In genomic region chr1:124045761-124046300, GRCm38 (mm10) we compare ENCODE assay signal across 8 mouse cellular contexts. TPM values are rescaled to one million over a fixed set of nuclear protein-coding genes. Genes with fewer than 3 reads are reported as not detected.
A peak's percentile ranks its signal among the peaks of the same experiment; 100 is the strongest.
DNase-seq lines count a peak whose midpoint lies in the region; ATAC-seq lines count a peak whose summit lies in the region.

No protein-coding gene starts in this region.

- H3K9me3 ChIP-seq in forebrain, embryonic 13.5 days (replicated peaks) = no peaks in the 10 kb centered on the region
- H3K9me3 ChIP-seq in midbrain, embryonic 10.5 days (replicated peaks) = no peaks in the 10 kb centered on the region
- no peaks in the 10 kb centered on the region for H3K9me3 ChIP-seq in stomach, embryonic 16.5 days (replicated peaks; ENCODE audit: control insufficient read depth, low read length)

- peak overlapping the region; percentile 19; the same call in 1 of the 2 replicates for H3K27ac ChIP-seq in forebrain, embryonic 13.5 days
- H3K27ac ChIP-seq in midbrain, embryonic 10.5 days (replicated peaks) = peak overlapping the region; percentile 55
- H3K27ac ChIP-seq in stomach, embryonic 16.5 days (ENCODE audit: low read length) = no peak overlapping the region

- peak; percentile 94 for ATAC-seq in forebrain, embryonic 13.5 days
- peak; percentile 58; the same call in 1 of the 2 replicates for ATAC-seq in stomach, embryonic 16.5 days (ENCODE audit: insufficient read depth, low FRiP score)

- peak overlapping the region; percentile 91 for H3K4me2 ChIP-seq in forebrain, embryonic 13.5 days
- peak overlapping the region; percentile 76 for H3K4me2 ChIP-seq in stomach, embryonic 16.5 days (ENCODE audit: low read depth, low read length)

- DNase-seq in adrenal gland, postnatal 36 days = peak; percentile 0 to 11
- no peak for DNase-seq in adrenal gland, adult 8-10 months
- DNase-seq in brain, embryonic 18.5 days (ENCODE audit: low read depth, low spot score) = peak; percentile 61
- peak; percentile 13 for DNase-seq in layer of hippocampus, adult 9-11 months
- peak; percentile 63 for DNase-seq in midbrain, embryonic 10.5 days (ENCODE audit: low spot score)
- no peak for DNase-seq in urinary bladder, postnatal 4 days (ENCODE audit: low spot score in 2 of 2)

- no peaks in the 10 kb centered on the region for H3K36me3 ChIP-seq in forebrain, embryonic 13.5 days (ENCODE audit: poor library complexity, severe bottlenecking)
- no peaks in the 10 kb centered on the region for H3K36me3 ChIP-seq in midbrain, embryonic 10.5 days
- H3K36me3 ChIP-seq in stomach, embryonic 16.5 days (ENCODE audit: control insufficient read depth, insufficient read depth, low read length) = no peaks in the 10 kb centered on the region

- H3K4me3 ChIP-seq in forebrain, embryonic 13.5 days = peak overlapping the region; percentile 60
- peak overlapping the region; percentile 71 for H3K4me3 ChIP-seq in midbrain, embryonic 10.5 days
- H3K4me3 ChIP-seq in stomach, embryonic 16.5 days (replicated peaks; ENCODE audit: low read length) = peak overlapping the region; percentile 49

- H3K4me1 ChIP-seq in forebrain, embryonic 13.5 days = peaks cover 13% of the 10 kb centered on the region; the same call in 1 of the 2 replicates
- peaks cover 15% of the 10 kb centered on the region for H3K4me1 ChIP-seq in midbrain, embryonic 10.5 days
- H3K4me1 ChIP-seq in stomach, embryonic 16.5 days (ENCODE audit: control insufficient read depth, insufficient read depth, low read length) = no peaks in the 10 kb centered on the region

- H3K27me3 ChIP-seq in forebrain, embryonic 13.5 days = peaks cover 30% of the 10 kb centered on the region
- H3K27me3 ChIP-seq in midbrain, embryonic 10.5 days (ENCODE audit: low read depth, poor library complexity, severe bottlenecking) = peaks cover 56% of the 10 kb centered on the region
- H3K27me3 ChIP-seq in stomach, embryonic 16.5 days (ENCODE audit: control insufficient read depth, insufficient read depth, low read length) = peaks cover 31% of the 10 kb centered on the region

- H3K9ac ChIP-seq in forebrain, embryonic 13.5 days = peak overlapping the region; percentile 66
- peak overlapping the region; percentile 21; the same call in 1 of the 2 replicates for H3K9ac ChIP-seq in stomach, embryonic 16.5 days (ENCODE audit: low read length)

- under 1% methylated on average over 44 of the region's 44 CpGs for WGBS in forebrain, embryonic 13.5 days
- WGBS in midbrain, embryonic 10.5 days = under 1% methylated on average over 44 of the region's 44 CpGs
- 1% methylated on average over 44 of the region's 44 CpGs for WGBS in stomach, embryonic 16.5 days

RNA-seq across cellular contexts. Expression of gene Dpp10, which starts 0.5 kb away (rescaled TPM):
- under 1 TPM; 0.10 to 0.49 TPM for total RNA-seq in adrenal gland, postnatal 36 days (2021)
- total RNA-seq in adrenal gland, adult 8-10 months (2022) = under 1 TPM; 0.27 to 0.58 (median 0.33) TPM
- polyA plus RNA-seq in forebrain, embryonic 13.5 days (2015; fragmentation: Nextera tagmentation; extraction: Ambion mirVana) = 2.9 and 3.2 TPM in 2 replicates
- polyA plus RNA-seq in midbrain, embryonic 10.5 days (2016; fragmentation: Nextera tagmentation; extraction: Ambion mirVana) = 0.04 and 0.11 TPM in 2 replicates
- polyA plus RNA-seq in stomach, embryonic 16.5 days (2015; fragmentation: Nextera tagmentation; extraction: Ambion mirVana) = 0.84 and 1.1 TPM in 2 replicates

Comparison
In these comparisons a context has a peak if more than half of its experiments do, and no peak if none do; other contexts are left out.
1. DNase-seq: peak in adrenal gland, postnatal 36 days (2 of 2), brain, embryonic 18.5 days (single experiment), layer of hippocampus, adult 9-11 months (single experiment) and midbrain, embryonic 10.5 days (single experiment); none in adrenal gland, adult 8-10 months (single experiment) and urinary bladder, postnatal 4 days (0 of 2).
2. Peak in every context shown above with its lines, with median percentiles within 50 percentile points of each other: H3K4me3 ChIP-seq.